ENCODE assay signal across 8 mouse cellular contexts in genomic region chrX:73785666-73786065, GRCm38 (mm10). TPM values are rescaled to one million over a fixed set of nuclear protein-coding genes. Genes with fewer than 3 reads are reported as not detected.
DNase-seq lines count a peak whose midpoint lies in the region; ATAC-seq lines count a peak whose summit lies in the region.

No protein-coding gene starts in this region.

- peak overlapping the region; percentile 65; the same call in 1 of the 2 replicates for H3K9ac ChIP-seq in embryonic facial prominence, embryonic 11.5 days (replicated peaks; ENCODE audit: low read length)
- H3K9ac ChIP-seq in intestine, embryonic 14.5 days (ENCODE audit: low read length): peak overlapping the region; percentile 70
- H3K9ac ChIP-seq in midbrain, embryonic 12.5 days (replicated peaks): peak overlapping the region; percentile 58

- H3K4me1 ChIP-seq in heart, embryonic 10.5 days: peaks cover 9% of the 10 kb centered on the region; the same call in 1 of the 2 replicates
- H3K4me1 ChIP-seq in embryonic facial prominence, embryonic 11.5 days (ENCODE audit: control insufficient read depth, insufficient read depth, low read length): no peaks in the 10 kb centered on the region
- H3K4me1 ChIP-seq in intestine, embryonic 14.5 days (replicated peaks; ENCODE audit: control insufficient read depth, insufficient read depth, low read length): peaks cover 6% of the 10 kb centered on the region
- H3K4me1 ChIP-seq in midbrain, embryonic 12.5 days: peaks cover 14% of the 10 kb centered on the region; the same call in 1 of the 2 replicates

- H3K4me3 ChIP-seq in heart, embryonic 10.5 days: peak overlapping the region; percentile 67
- H3K4me3 ChIP-seq in embryonic facial prominence, embryonic 11.5 days (ENCODE audit: low read depth, low read length): peak overlapping the region; percentile 59
- H3K4me3 ChIP-seq in intestine, embryonic 14.5 days (ENCODE audit: low read depth, low read length): peak overlapping the region; percentile 54
- H3K4me3 ChIP-seq in midbrain, embryonic 12.5 days: peak overlapping the region; percentile 59

- no peak for ATAC-seq in embryonic facial prominence, embryonic 11.5 days (replicated peaks; ENCODE audit: insufficient number of reproducible peaks, low FRiP score, low TSS enrichment, low read depth)
- no peak for ATAC-seq in intestine, embryonic 14.5 days (replicated peaks; ENCODE audit: low FRiP score, low TSS enrichment, low read depth)
- ATAC-seq in midbrain, embryonic 12.5 days (ENCODE audit: low FRiP score, low read depth): no peak
- ATAC-seq in megakaryocyte-erythroid progenitor cell, adult 5-6 weeks (replicated peaks; ENCODE audit: low FRiP score, low TSS enrichment, poor library complexity, severe bottlenecking): no peak

- intact Hi-C loops in heart, postnatal 14 days (cut with DNase I): loop anchor here (2.0 kb wide), 1 partner anchor 69 kb away; the partner anchor contains the start of genes Abcd1 and Bcap31

- peaks cover 32% of the 10 kb centered on the region for H3K36me3 ChIP-seq in heart, embryonic 10.5 days
- no peaks in the 10 kb centered on the region for H3K36me3 ChIP-seq in embryonic facial prominence, embryonic 11.5 days (replicated peaks; ENCODE audit: control insufficient read depth, insufficient read depth, low read depth, low read length)
- peaks cover 20% of the 10 kb centered on the region for H3K36me3 ChIP-seq in intestine, embryonic 14.5 days (ENCODE audit: control insufficient read depth, insufficient read depth, low read length)
- H3K36me3 ChIP-seq in midbrain, embryonic 12.5 days: peaks cover 24% of the 10 kb centered on the region; the same call in 1 of the 2 replicates

- peaks cover 17% of the 10 kb centered on the region; the same call in 1 of the 2 replicates for H3K27me3 ChIP-seq in heart, embryonic 10.5 days (ENCODE audit: insufficient read depth, poor library complexity, severe bottlenecking)
- H3K27me3 ChIP-seq in embryonic facial prominence, embryonic 11.5 days (ENCODE audit: control insufficient read depth, insufficient read depth, low read length): no peaks in the 10 kb centered on the region
- no peaks in the 10 kb centered on the region for H3K27me3 ChIP-seq in intestine, embryonic 14.5 days (replicated peaks; ENCODE audit: control insufficient read depth, insufficient read depth, low read length)
- H3K27me3 ChIP-seq in midbrain, embryonic 12.5 days: no peaks in the 10 kb centered on the region

- peak overlapping the region; percentile 34 for H3K4me2 ChIP-seq in embryonic facial prominence, embryonic 11.5 days (ENCODE audit: low read depth, low read length)
- H3K4me2 ChIP-seq in intestine, embryonic 14.5 days (ENCODE audit: low read length): peak overlapping the region; percentile 58
- peak overlapping the region; percentile 55 for H3K4me2 ChIP-seq in midbrain, embryonic 12.5 days (replicated peaks)

- peak overlapping the region; percentile 89 for H3K27ac ChIP-seq in heart, embryonic 10.5 days
- no peak overlapping the region for H3K27ac ChIP-seq in embryonic facial prominence, embryonic 11.5 days (replicated peaks; ENCODE audit: low read depth, low read length)
- H3K27ac ChIP-seq in intestine, embryonic 14.5 days (ENCODE audit: low read depth): peak overlapping the region; percentile 86; the same call in 1 of the 2 replicates
- peak overlapping the region; percentile 85 for H3K27ac ChIP-seq in midbrain, embryonic 12.5 days (replicated peaks)

- H3K9me3 ChIP-seq in heart, embryonic 10.5 days: no peaks in the 10 kb centered on the region
- H3K9me3 ChIP-seq in embryonic facial prominence, embryonic 11.5 days (replicated peaks; ENCODE audit: control insufficient read depth, low read length): no peaks in the 10 kb centered on the region
- no peaks in the 10 kb centered on the region for H3K9me3 ChIP-seq in intestine, embryonic 14.5 days (ENCODE audit: control insufficient read depth, low read length)
- no peaks in the 10 kb centered on the region for H3K9me3 ChIP-seq in midbrain, embryonic 12.5 days

- DNase-seq in heart, embryonic 10.5 days (ENCODE audit: low spot score): no peak
- DNase-seq in heart, postnatal 14 days: no peak
- no peak for DNase-seq in embryonic facial prominence, embryonic 11.5 days (ENCODE audit: low spot score)
- no peak for DNase-seq in intestine, embryonic 14.5 days (ENCODE audit: low spot score)
- DNase-seq in spleen, postnatal 14 days (ENCODE audit: low spot score in 2 of 2): no peak
- no peak for DNase-seq in urinary bladder, adult 18-20 months (ENCODE audit: low spot score in 2 of 2)

RNA-seq across cellular contexts. Expression of gene Idh3g, which starts 1.0 kb away (rescaled TPM):
- 219 and 264 TPM in 2 replicates for polyA plus RNA-seq in heart, embryonic 10.5 days (2016; fragmentation: Nextera tagmentation; extraction: Ambion mirVana)
- 100 to 1,000 TPM; 582 to 586 TPM for total RNA-seq in heart, postnatal 14 days (2021)
- polyA plus RNA-seq in embryonic facial prominence, embryonic 11.5 days (2014; fragmentation: Nextera tagmentation; extraction: Ambion mirVana): 182 and 195 TPM in 2 replicates
- 241 and 248 TPM in 2 replicates for polyA plus RNA-seq in intestine, embryonic 14.5 days (2014; fragmentation: Nextera tagmentation; extraction: Ambion mirVana)
- polyA plus RNA-seq in midbrain, embryonic 12.5 days (2016; fragmentation: Nextera tagmentation; extraction: Ambion mirVana): 166 and 169 TPM in 2 replicates
- 216 and 277 TPM in 2 replicates for total RNA-seq in megakaryocyte-erythroid progenitor cell, adult 5-6 weeks (2014; fragmentation: Nextera tagmentation)
- 239 and 271 TPM in 2 replicates for total RNA-seq in megakaryocyte-erythroid progenitor cell, adult 5-6 weeks (2017)

RNA-seq across cellular contexts. Expression of gene Ssr4, which starts 1.2 kb away (rescaled TPM):
- 156 and 158 TPM in 2 replicates for polyA plus RNA-seq in heart, embryonic 10.5 days (2016; fragmentation: Nextera tagmentation; extraction: Ambion mirVana)
- 10 to 100 TPM; 82.1 to 83.9 TPM for total RNA-seq in heart, postnatal 14 days (2021)
- 112 and 116 TPM in 2 replicates for polyA plus RNA-seq in embryonic facial prominence, embryonic 11.5 days (2014; fragmentation: Nextera tagmentation; extraction: Ambion mirVana)
- 229 and 263 TPM in 2 replicates for polyA plus RNA-seq in intestine, embryonic 14.5 days (2014; fragmentation: Nextera tagmentation; extraction: Ambion mirVana)
- 118 and 119 TPM in 2 replicates for polyA plus RNA-seq in midbrain, embryonic 12.5 days (2016; fragmentation: Nextera tagmentation; extraction: Ambion mirVana)
- 246 and 263 TPM in 2 replicates for total RNA-seq in megakaryocyte-erythroid progenitor cell, adult 5-6 weeks (2014; fragmentation: Nextera tagmentation)
- total RNA-seq in megakaryocyte-erythroid progenitor cell, adult 5-6 weeks (2017): 136 and 138 TPM in 2 replicates

RNA-seq across cellular contexts. Expression of gene Srpk3, which starts 11.5 kb away (rescaled TPM):
- 39.2 and 81.4 TPM in 2 replicates for polyA plus RNA-seq in heart, embryonic 10.5 days (2016; fragmentation: Nextera tagmentation; extraction: Ambion mirVana)
- 10 to 100 TPM; 23.9 to 29.3 TPM for total RNA-seq in heart, postnatal 14 days (2021)
- 0.90 and 1.4 TPM in 2 replicates for polyA plus RNA-seq in embryonic facial prominence, embryonic 11.5 days (2014; fragmentation: Nextera tagmentation; extraction: Ambion mirVana)
- polyA plus RNA-seq in intestine, embryonic 14.5 days (2014; fragmentation: Nextera tagmentation; extraction: Ambion mirVana): 1.7 and 1.8 TPM in 2 replicates
- polyA plus RNA-seq in midbrain, embryonic 12.5 days (2016; fragmentation: Nextera tagmentation; extraction: Ambion mirVana): 1.1 and 1.4 TPM in 2 replicates
- total RNA-seq in megakaryocyte-erythroid progenitor cell, adult 5-6 weeks (2014; fragmentation: Nextera tagmentation): not detected in 2 replicates
- not detected in 2 replicates for total RNA-seq in megakaryocyte-erythroid progenitor cell, adult 5-6 weeks (2017)

RNA-seq across cellular contexts. Expression of gene Plxnb3, which starts 28.8 kb away (rescaled TPM):
- 0.13 and 0.46 TPM in 2 replicates for polyA plus RNA-seq in heart, embryonic 10.5 days (2016; fragmentation: Nextera tagmentation; extraction: Ambion mirVana)
- 1 to 10 TPM; 1.0 to 1.2 TPM for total RNA-seq in heart, postnatal 14 days (2021)
- polyA plus RNA-seq in embryonic facial prominence, embryonic 11.5 days (2014; fragmentation: Nextera tagmentation; extraction: Ambion mirVana): 0.08 TPM in 2 replicates
- 0.23 and 0.27 TPM in 2 replicates for polyA plus RNA-seq in intestine, embryonic 14.5 days (2014; fragmentation: Nextera tagmentation; extraction: Ambion mirVana)
- polyA plus RNA-seq in midbrain, embryonic 12.5 days (2016; fragmentation: Nextera tagmentation; extraction: Ambion mirVana): 0.11 and 0.16 TPM in 2 replicates
- not detected in 2 replicates for total RNA-seq in megakaryocyte-erythroid progenitor cell, adult 5-6 weeks (2014; fragmentation: Nextera tagmentation)
- total RNA-seq in megakaryocyte-erythroid progenitor cell, adult 5-6 weeks (2017): 0.19 TPM in 1 of 2 replicates, not detected in the other

RNA-seq across cellular contexts. Expression of gene Pdzd4, which starts 39.1 kb away (rescaled TPM):
- polyA plus RNA-seq in heart, embryonic 10.5 days (2016; fragmentation: Nextera tagmentation; extraction: Ambion mirVana): 0.32 and 0.38 TPM in 2 replicates
- 1 to 10 TPM; 2.0 to 2.1 TPM for total RNA-seq in heart, postnatal 14 days (2021)
- polyA plus RNA-seq in embryonic facial prominence, embryonic 11.5 days (2014; fragmentation: Nextera tagmentation; extraction: Ambion mirVana): 0.88 and 1.1 TPM in 2 replicates
- 1.1 and 1.2 TPM in 2 replicates for polyA plus RNA-seq in intestine, embryonic 14.5 days (2014; fragmentation: Nextera tagmentation; extraction: Ambion mirVana)
- polyA plus RNA-seq in midbrain, embryonic 12.5 days (2016; fragmentation: Nextera tagmentation; extraction: Ambion mirVana): 2.4 and 2.5 TPM in 2 replicates
- 0.31 TPM in 1 of 2 replicates, not detected in the other for total RNA-seq in megakaryocyte-erythroid progenitor cell, adult 5-6 weeks (2014; fragmentation: Nextera tagmentation)
- 0.30 TPM in 1 of 2 replicates, not detected in the other for total RNA-seq in megakaryocyte-erythroid progenitor cell, adult 5-6 weeks (2017)

Comparison
In these comparisons a context has a peak if more than half of its experiments do, and no peak if none do; other contexts are left out.
1. RNA of gene Srpk3, which starts 11.5 kb away (polyA plus RNA-seq): 39.2 to 81.4 TPM in heart, embryonic 10.5 days; 1.7 to 1.8 TPM in intestine, embryonic 14.5 days, 1.1 to 1.4 TPM in midbrain, embryonic 12.5 days and 0.90 to 1.4 TPM in embryonic facial prominence, embryonic 11.5 days; every median in the first group is over 10 times any median in the second.
2. Peak in every context shown above with its lines, with median percentiles within 50 percentile points of each other: H3K4me3 ChIP-seq, H3K4me2 ChIP-seq and H3K9ac ChIP-seq.